Mouse (Mus musculus): ENCODE data around the gene Gli1. TPM values are rescaled to one million over a fixed set of nuclear protein-coding genes. Genes with fewer than 3 reads are reported as not detected.
A peak's percentile ranks its signal among the peaks of the same experiment; 100 is the strongest.

Gene Gli1
- polyA plus RNA-seq, 1 experiment from 2014 or later, result 0.04 TPM

- Histone ChIP-seq H3K4me2 (ENCODE audit: low read depth, low read length) (peak overlapping the region; percentile 8; the same call in 1 of the 2 replicates), H3K27me3 (ENCODE audit: insufficient read depth, low read length) (no peaks in the 10 kb centered on the region), H3K36me3 (replicated peaks; ENCODE audit: insufficient read depth, low read length) (no peaks in the 10 kb centered on the region), H3K9ac (replicated peaks) (0 out of 2 replicates have a peak overlapping the region, but pooled peaks have one; percentile 34), H3K4me3 (ENCODE audit: low read depth, low read length) (no peak overlapping the region), H3K4me1 (ENCODE audit: insufficient read depth) (peaks cover 20% of the 10 kb centered on the region), H3K9me3 (ENCODE audit: low read length) (no peaks in the 10 kb centered on the region), H3K27ac (ENCODE audit: low read depth) (peak overlapping the region; percentile 93)
- DNase-seq (peak; percentile 72), ATAC-seq (peak; percentile 53)
- TF ChIP-seq CTCF (IDR thresholded peaks at IDR 0.05; ENCODE audit: low read depth), result no peak
- TF ChIP-seq EP300 (IDR thresholded peaks at IDR 0.05; ENCODE audit: low read depth), result peak; percentile 90
- 59% methylated on average over 10 of the region's 10 CpGs for WGBS (ENCODE audit: insufficient replicate concordance)
These were observed 13.6 kb upstream of the Gli1 start for GRCm38 (mm10) chr10:127355336-127355735.

- Histone ChIP-seq H3K27me3 (ENCODE audit: insufficient read depth, low read length) (no peaks in the 10 kb centered on the region), H3K4me3 (ENCODE audit: low read depth, low read length) (no peak within 1 kb of the TSS), H3K9ac (replicated peaks) (peak within 1 kb of the TSS; percentile 34; the same call in 1 of the 2 replicates), H3K9me3 (ENCODE audit: low read length) (no peaks in the 10 kb centered on the region), H3K4me1 (ENCODE audit: insufficient read depth) (peaks cover 20% of the 10 kb centered on the region), H3K27ac (ENCODE audit: low read depth) (peak within 1 kb of the TSS; percentile 93), H3K4me2 (ENCODE audit: low read depth, low read length) (no peak within 1 kb of the TSS), H3K36me3 (replicated peaks; ENCODE audit: insufficient read depth, low read length) (no peaks in the 10 kb centered on the region)
- no peak for TF ChIP-seq EP300 (IDR thresholded peaks at IDR 0.05; ENCODE audit: low read depth)
- TF ChIP-seq CTCF (IDR thresholded peaks at IDR 0.05; ENCODE audit: low read depth), result peak; percentile 69
- DNase-seq (peak; percentile 45), ATAC-seq (no peak)
- 51% methylated on average over 18 of the region's 18 CpGs for WGBS (ENCODE audit: insufficient replicate concordance)
These were observed 12.4 kb upstream of the Gli1 start, which contains the start of gene Inhbe for GRCm38 (mm10) chr10:127353909-127354895. Gene Inhbe, minus strand, starts transcription at chr10:127354411.

- Histone ChIP-seq H3K9ac (replicated peaks) (peak overlapping the region; percentile 13; the same call in 1 of the 2 replicates), H3K27ac (ENCODE audit: low read depth) (peak overlapping the region; percentile 93), H3K4me3 (ENCODE audit: low read depth, low read length) (no peak overlapping the region), H3K27me3 (ENCODE audit: insufficient read depth, low read length) (no peaks in the 10 kb centered on the region), H3K9me3 (ENCODE audit: low read length) (no peaks in the 10 kb centered on the region), H3K4me1 (ENCODE audit: insufficient read depth) (peaks cover 20% of the 10 kb centered on the region), H3K36me3 (replicated peaks; ENCODE audit: insufficient read depth, low read length) (no peaks in the 10 kb centered on the region), H3K4me2 (ENCODE audit: low read depth, low read length) (no peak overlapping the region)
- ATAC-seq (no peak), DNase-seq (no peak)
- 84% methylated on average over 11 of the region's 11 CpGs for WGBS (ENCODE audit: insufficient replicate concordance)
- TF ChIP-seq CTCF (IDR thresholded peaks at IDR 0.05; ENCODE audit: low read depth) (no peak), EP300 (IDR thresholded peaks at IDR 0.05; ENCODE audit: low read depth) (no peak)
These were observed 11.0 kb upstream of the Gli1 start for GRCm38 (mm10) chr10:127352766-127353165.

- Histone ChIP-seq H3K4me1 (ENCODE audit: insufficient read depth) (peaks cover 20% of the 10 kb centered on the region), H3K9me3 (ENCODE audit: low read length) (no peaks in the 10 kb centered on the region), H3K4me3 (ENCODE audit: low read depth, low read length) (no peak overlapping the region), H3K36me3 (replicated peaks; ENCODE audit: insufficient read depth, low read length) (no peaks in the 10 kb centered on the region), H3K4me2 (ENCODE audit: low read depth, low read length) (peak overlapping the region; percentile 66; the same call in 1 of the 2 replicates), H3K27ac (ENCODE audit: low read depth) (peak overlapping the region; percentile 93), H3K9ac (replicated peaks) (peak overlapping the region; percentile 71), H3K27me3 (ENCODE audit: insufficient read depth, low read length) (no peaks in the 10 kb centered on the region)
- DNase-seq (peak; percentile 77), ATAC-seq (peak; percentile 79)
- TF ChIP-seq CTCF (IDR thresholded peaks at IDR 0.05; ENCODE audit: low read depth) (no peak), EP300 (IDR thresholded peaks at IDR 0.05; ENCODE audit: low read depth) (peak; percentile 85)
- 67% methylated on average over 9 of the region's 9 CpGs for WGBS (ENCODE audit: insufficient replicate concordance)
These were observed 10.4 kb upstream of the Gli1 start for GRCm38 (mm10) chr10:127352187-127352586.

- Histone ChIP-seq H3K4me1 (ENCODE audit: insufficient read depth) (peaks cover 20% of the 10 kb centered on the region), H3K4me2 (ENCODE audit: low read depth, low read length) (peak overlapping the region; percentile 66), H3K9ac (replicated peaks) (peak overlapping the region; percentile 71), H3K27me3 (ENCODE audit: insufficient read depth, low read length) (no peaks in the 10 kb centered on the region), H3K4me3 (ENCODE audit: low read depth, low read length) (peak overlapping the region; percentile 38), H3K36me3 (replicated peaks; ENCODE audit: insufficient read depth, low read length) (no peaks in the 10 kb centered on the region), H3K27ac (ENCODE audit: low read depth) (peak overlapping the region; percentile 93), H3K9me3 (ENCODE audit: low read length) (no peaks in the 10 kb centered on the region)
- WGBS (ENCODE audit: insufficient replicate concordance), result 60% methylated on average over 8 of the region's 8 CpGs
- DNase-seq (peak; percentile 75), ATAC-seq (peak; percentile 80)
- no peak; the same call in 1 of the 2 replicates for TF ChIP-seq CTCF (IDR thresholded peaks at IDR 0.05; ENCODE audit: low read depth)
- no peak for TF ChIP-seq EP300 (IDR thresholded peaks at IDR 0.05; ENCODE audit: low read depth)
These were observed 9.9 kb upstream of the Gli1 start for GRCm38 (mm10) chr10:127351719-127352118.

- H3K4me3 ChIP-seq (ENCODE audit: low read depth, low read length), result peak overlapping the region; percentile 38
- no peaks in the 10 kb centered on the region for H3K27me3 ChIP-seq (ENCODE audit: insufficient read depth, low read length)
- peak overlapping the region; percentile 66 for H3K4me2 ChIP-seq (ENCODE audit: low read depth, low read length)
- WGBS (ENCODE audit: insufficient replicate concordance), result 79% methylated on average over 8 of the region's 8 CpGs
- H3K9me3 ChIP-seq (ENCODE audit: low read length), result no peaks in the 10 kb centered on the region
- peak overlapping the region; percentile 71 for H3K9ac ChIP-seq (replicated peaks)
- TF ChIP-seq CTCF (IDR thresholded peaks at IDR 0.05; ENCODE audit: low read depth) (no peak), EP300 (IDR thresholded peaks at IDR 0.05; ENCODE audit: low read depth) (no peak)
- no peaks in the 10 kb centered on the region for H3K36me3 ChIP-seq (replicated peaks; ENCODE audit: insufficient read depth, low read length)
- H3K4me1 ChIP-seq (ENCODE audit: insufficient read depth), result peaks cover 17% of the 10 kb centered on the region
- peak overlapping the region; percentile 93 for H3K27ac ChIP-seq (ENCODE audit: low read depth)
- ATAC-seq (no peak), DNase-seq (no peak)
These were observed 9.5 kb upstream of the Gli1 start for GRCm38 (mm10) chr10:127351285-127351595.

Data from liver, postnatal 0 days (tissue).